Mouse (Mus musculus): ENCODE results near the gene Zfr. TPM values are rescaled to one million over a fixed set of nuclear protein-coding genes. Genes with fewer than 3 reads are reported as not detected.
"Not testable (repeated sequence)": the region's sequence is repeated elsewhere in the genome, so short reads cannot be mapped to it uniquely, and the experiment has no call there.

Gene Zfr
- total and polyA plus RNA-seq, 3 experiments, result 47.5 to 89.8 (median 84.9) TPM

GRCm38 (mm10) chr15:12106430-12106829 is 11.2 kb upstream of the Zfr start:
- Histone ChIP-seq H3K79me2 (replicated peaks; ENCODE audit: control insufficient read depth, extremely low read depth, insufficient read depth, poor library complexity, severe bottlenecking) (no peaks in the 10 kb centered on the region), H3K9me3 (replicated peaks; ENCODE audit: low read length) (no peaks in the 10 kb centered on the region), H3K4me3 (replicated peaks in 1 of 3; ENCODE audit: low read depth in 2 of 3, low read length in 2 of 3, poor library complexity in 1 of 3) (no peak overlapping the region), H3K4me1 (ENCODE audit: control insufficient read depth in 1 of 2, insufficient read depth in 2 of 2) (peaks cover 9 to 21% of the 10 kb centered on the region in 2 experiments), H3K27ac (ENCODE audit: insufficient read depth, low read depth) (no peak overlapping the region), H3K4me2 (ENCODE audit: insufficient read depth, low read depth, poor library complexity, severe bottlenecking) (no peak overlapping the region), H3K27me3 (replicated peaks) (no peaks in the 10 kb centered on the region), H3K9ac (ENCODE audit: insufficient read depth, low read depth) (no peak overlapping the region), H3K36me3 (replicated peaks in 1 of 2; ENCODE audit: control insufficient read depth in 1 of 2, insufficient read depth in 1 of 2, low read length in 1 of 2) (no peaks in the 10 kb centered on the region)
- in situ Hi-C loops (cut with MboI; ENCODE audit: low pct_ligation_motif_present, low pct_unique_long_range_greater_than_20kb, low sequenced_read_pairs), result no loop called here
- no peak for DNase-seq (ENCODE audit: extremely low read depth)
- TF ChIP-seq ELF1 (IDR thresholded peaks at IDR 0.05; ENCODE audit: low read depth, low read length) (no peak), CHD2 (IDR thresholded peaks at IDR 0.05; ENCODE audit: low read length) (no peak), IRF4 (IDR thresholded peaks at IDR 0.05; ENCODE audit: low read depth, low read length) (no peak), PAX5 (IDR thresholded peaks at IDR 0.05; ENCODE audit: low read length) (no peak), RAD21 (IDR thresholded peaks at IDR 0.05; ENCODE audit: low read depth, low read length) (no peak), CHD1 (IDR thresholded peaks at IDR 0.05; ENCODE audit: low read depth, low read length) (no peak), BHLHE40 (IDR thresholded peaks at IDR 0.05; ENCODE audit: low read depth, low read length) (no peak), JUN (IDR thresholded peaks at IDR 0.05; ENCODE audit: insufficient read depth, low read depth, low read length) (no peak), NRF1 (IDR thresholded peaks at IDR 0.05; ENCODE audit: low read depth, low read length) (no peak), E2F4 (IDR thresholded peaks at IDR 0.05; ENCODE audit: insufficient replicate concordance, low read depth, low read length) (no peak), USF1 (IDR thresholded peaks at IDR 0.05; ENCODE audit: low read depth, low read length) (no peak), SIN3A (IDR thresholded peaks at IDR 0.05; ENCODE audit: low read length) (no peak), HCFC1 (IDR thresholded peaks at IDR 0.05; ENCODE audit: low read depth, low read length) (no peak)
- dilution Hi-C loops (cut with MboI; ENCODE audit: extremely low pct_ligation_motif_present, extremely low pct_unique_long_range_greater_than_20kb, low sequenced_read_pairs), result no loop called here

- H3K27me3 ChIP-seq (replicated peaks), result no peaks in the 10 kb centered on the region
- peaks cover 6 to 28% of the 10 kb centered on the region in 2 experiments for H3K4me1 ChIP-seq (ENCODE audit: control insufficient read depth in 1 of 2, insufficient read depth in 2 of 2)
- DNase-seq (ENCODE audit: extremely low read depth), result no peak
- no peak overlapping the region for H3K4me2 ChIP-seq (ENCODE audit: insufficient read depth, low read depth, poor library complexity, severe bottlenecking)
- no peaks in the 10 kb centered on the region for H3K36me3 ChIP-seq (replicated peaks in 1 of 2; ENCODE audit: control insufficient read depth in 1 of 2, insufficient read depth in 1 of 2, low read length in 1 of 2)
- H3K4me3 ChIP-seq (replicated peaks in 1 of 3; ENCODE audit: low read depth in 2 of 3, low read length in 2 of 3, poor library complexity in 1 of 3), result no peak overlapping the region
- TF ChIP-seq CTCF (conservative IDR thresholded peaks at IDR 0.05 in 1 of 2, IDR thresholded peaks at IDR 0.05 in 1 of 2; ENCODE audit: low read depth in 2 of 2, low read length in 2 of 2) (peak in 1 of 2 experiments; percentile 30; a peak in 2 of 4 replicates), SMC3 (IDR thresholded peaks at IDR 0.05; ENCODE audit: low read depth, low read length) (peak; percentile 13), PAX5 (IDR thresholded peaks at IDR 0.05; ENCODE audit: low read length) (no peak), RAD21 (IDR thresholded peaks at IDR 0.05; ENCODE audit: low read depth, low read length) (peak; percentile 29)
- dilution Hi-C loops (cut with MboI; ENCODE audit: extremely low pct_ligation_motif_present, extremely low pct_unique_long_range_greater_than_20kb, low sequenced_read_pairs) (no loop called here), in situ Hi-C loops (cut with MboI; ENCODE audit: low pct_ligation_motif_present, low pct_unique_long_range_greater_than_20kb, low sequenced_read_pairs) (no loop called here)
- no peaks in the 10 kb centered on the region for H3K9me3 ChIP-seq (replicated peaks; ENCODE audit: low read length)
- H3K27ac ChIP-seq (ENCODE audit: insufficient read depth, low read depth), result no peak overlapping the region
- H3K9ac ChIP-seq (ENCODE audit: insufficient read depth, low read depth), result no peak overlapping the region
- no peaks in the 10 kb centered on the region for H3K79me2 ChIP-seq (replicated peaks; ENCODE audit: control insufficient read depth, extremely low read depth, insufficient read depth, poor library complexity, severe bottlenecking)
Measured at GRCm38 (mm10) chr15:12108200-12108599, 9.4 kb upstream of the Zfr start.

- dilution Hi-C loops (cut with MboI; ENCODE audit: extremely low pct_ligation_motif_present, extremely low pct_unique_long_range_greater_than_20kb, low sequenced_read_pairs); H3K36me3 ChIP-seq (replicated peaks in 1 of 2; ENCODE audit: control insufficient read depth in 1 of 2, insufficient read depth in 1 of 2, low read length in 1 of 2); H3K27ac ChIP-seq (ENCODE audit: insufficient read depth, low read depth); H3K9ac ChIP-seq (ENCODE audit: insufficient read depth, low read depth); H3K27me3 ChIP-seq (replicated peaks); H3K9me3 ChIP-seq (replicated peaks; ENCODE audit: low read length); H3K4me3 ChIP-seq (replicated peaks in 1 of 3; ENCODE audit: low read depth in 2 of 3, low read length in 2 of 3, poor library complexity in 1 of 3); H3K4me2 ChIP-seq (ENCODE audit: insufficient read depth, low read depth, poor library complexity, severe bottlenecking); in situ Hi-C loops (cut with MboI; ENCODE audit: low pct_ligation_motif_present, low pct_unique_long_range_greater_than_20kb, low sequenced_read_pairs); H3K79me2 ChIP-seq (replicated peaks; ENCODE audit: control insufficient read depth, extremely low read depth, insufficient read depth, poor library complexity, severe bottlenecking); DNase-seq (ENCODE audit: extremely low read depth): not testable (repeated sequence)
- peaks cover 0 to 25% of the 10 kb centered on the region in 2 experiments; a peak in 2 of 4 replicates for H3K4me1 ChIP-seq (ENCODE audit: control insufficient read depth in 1 of 2, insufficient read depth in 2 of 2)
Measured at GRCm38 (mm10) chr15:12108922-12109321, 8.7 kb upstream of the Zfr start.
